Mouse (Mus musculus) brain, embryonic 18.5 days (tissue): Measurements from ENCODE around the gene Prkag2.
"Not testable (repeated sequence)": the region's sequence is repeated elsewhere in the genome, so short reads cannot be mapped to it uniquely, and the experiment has no call there.

Experiments
- DNase-seq: peaks from one replicate; pipeline ENCODE4 v3.0.0-alpha.2; 2012; ENCODE audit warnings: low read depth, low spot score

Gene Prkag2

DNA sequence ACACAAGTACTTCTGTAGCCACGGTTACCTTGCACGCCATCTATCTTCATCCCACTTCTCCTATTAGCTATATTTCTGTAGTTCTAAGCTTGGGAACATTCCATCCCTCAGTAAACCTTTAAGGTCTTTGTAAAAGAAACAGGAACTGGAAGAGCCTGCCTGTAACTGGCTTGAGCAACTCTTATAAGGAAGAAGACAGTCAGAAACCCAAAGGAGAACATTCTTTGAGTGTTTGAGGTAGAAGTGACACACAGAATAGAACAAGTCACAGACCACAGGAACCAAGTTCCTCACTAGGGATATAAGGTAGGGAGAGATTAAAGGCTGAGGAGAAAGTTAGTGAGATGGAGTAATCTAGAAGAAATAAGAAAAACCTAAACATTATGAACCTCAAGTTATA lies 273.3 kb downstream of the Prkag2 start:
- DNase-seq = no peak

- no peak for DNase-seq
These were observed 274.2 kb downstream of the Prkag2 start for GRCm38 (mm10) chr5:24826056-24826770.

DNA sequence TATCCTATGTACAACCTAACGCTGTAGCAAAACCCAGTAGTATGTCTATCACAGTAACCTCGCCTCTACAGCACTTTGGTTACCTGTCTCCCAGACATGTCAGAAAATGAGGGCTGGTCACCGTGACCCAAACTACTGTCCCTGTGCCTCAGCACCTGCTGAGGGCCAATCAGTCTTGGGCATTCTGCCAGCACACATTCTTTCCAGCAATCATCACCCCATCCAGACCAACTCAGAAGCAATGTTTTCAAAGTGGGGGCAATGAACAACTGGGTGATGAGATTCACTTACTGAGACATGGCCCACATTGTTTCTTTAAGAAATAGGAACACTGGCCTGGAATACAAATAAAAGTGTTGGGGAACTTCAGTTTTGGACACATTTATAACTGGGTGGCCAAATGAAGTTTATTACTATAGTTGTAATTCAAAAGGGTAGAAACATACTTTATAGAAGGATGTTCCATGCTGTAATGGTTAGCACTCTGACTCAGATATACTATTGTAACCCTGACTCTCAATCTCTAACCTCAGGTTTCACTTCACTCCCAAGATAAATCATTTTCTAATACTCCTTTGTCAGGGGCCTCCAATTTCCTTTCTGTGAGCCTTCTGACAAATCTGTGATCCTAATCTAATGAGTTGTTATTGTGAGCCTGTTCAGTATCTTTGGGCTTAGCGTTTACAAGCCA lies 274.9 kb downstream of the Prkag2 start:
- no peak for DNase-seq

DNA sequence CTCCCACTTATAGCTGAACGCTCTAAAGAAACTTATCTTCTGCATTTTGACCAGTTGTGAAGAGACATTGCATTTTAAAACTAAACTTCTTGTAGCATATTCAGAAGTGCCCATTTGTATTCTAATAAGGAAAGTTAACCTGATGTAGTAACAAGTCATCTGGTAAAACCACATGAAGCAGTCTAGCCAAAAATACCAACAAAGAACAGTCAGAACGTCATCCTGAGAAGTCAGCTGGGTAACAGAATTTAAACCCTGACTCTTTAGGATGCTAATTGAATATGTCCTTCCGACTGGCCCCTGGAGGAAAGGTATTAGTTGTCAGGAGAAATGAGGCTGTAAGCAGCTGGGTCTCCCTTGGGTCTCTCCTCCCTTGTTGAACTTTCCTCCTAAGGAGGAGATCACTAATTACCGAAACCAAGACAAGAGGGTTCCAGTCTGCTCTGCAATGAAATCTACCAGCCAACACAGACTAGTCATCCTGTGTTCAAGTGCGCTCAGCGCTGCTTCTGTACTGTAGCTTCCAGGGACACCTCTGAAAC lies 276.5 kb downstream of the Prkag2 start:
- DNase-seq = no peak

DNA sequence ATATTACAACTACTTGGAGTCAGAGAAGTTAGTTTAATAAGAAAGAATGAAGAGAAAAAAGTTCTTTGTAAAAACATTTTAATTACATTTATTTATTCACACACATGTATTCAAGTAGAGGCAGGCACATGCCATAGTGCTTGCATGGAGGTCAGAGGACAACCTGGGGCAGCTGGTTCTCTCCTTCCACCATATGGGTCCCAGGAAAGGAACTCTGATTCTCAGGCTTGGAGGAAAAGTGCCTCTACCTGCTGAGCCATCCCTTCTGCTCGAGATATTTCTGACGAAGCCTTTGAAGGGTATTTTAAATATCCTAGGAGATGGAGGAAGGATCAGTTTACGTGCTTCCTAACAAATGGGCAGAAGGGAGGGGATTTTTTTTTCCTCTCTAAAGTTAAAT lies 277.7 kb downstream of the Prkag2 start:
- DNase-seq = no peak

DNA sequence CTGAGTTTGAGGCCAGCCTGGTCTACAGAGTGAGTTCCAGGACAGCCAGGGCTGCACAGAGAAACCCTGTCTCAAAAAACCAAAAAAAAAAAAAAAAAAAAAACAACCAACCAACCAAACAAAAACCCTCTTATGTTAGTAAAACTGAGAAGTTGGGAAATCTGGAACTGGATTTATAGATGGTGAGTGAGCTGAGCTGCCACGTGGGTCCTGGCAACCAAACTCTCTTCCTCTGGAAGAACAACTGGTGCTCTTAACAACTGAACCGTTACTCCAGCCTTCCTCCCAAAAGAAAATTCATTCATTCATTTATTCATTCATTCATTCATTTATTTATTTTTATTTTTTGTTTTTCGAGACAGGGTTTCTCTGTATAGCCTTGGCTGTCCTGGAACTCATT lies 278.2 kb downstream of the Prkag2 start:
- DNase-seq = not testable (repeated sequence)

DNA sequence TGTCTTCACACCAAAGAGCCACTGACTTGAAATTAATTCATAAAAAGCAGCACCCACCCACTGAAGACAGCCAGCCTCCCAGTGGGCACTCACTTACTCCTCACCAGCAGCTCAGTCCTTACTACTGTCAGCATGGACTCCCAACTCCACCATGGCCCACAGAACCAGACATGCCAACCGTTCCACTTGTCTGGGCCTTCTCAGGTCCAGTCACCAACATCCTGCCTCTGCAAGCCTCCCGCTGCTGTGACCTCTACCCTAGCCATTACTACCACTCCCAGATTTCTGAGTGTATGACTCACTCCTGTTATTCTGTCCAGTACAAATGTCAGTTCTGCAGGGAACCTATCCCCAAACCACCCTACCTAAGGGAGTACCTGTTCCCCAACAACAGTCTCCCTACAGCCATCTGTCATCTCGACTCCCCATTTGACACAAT lies 279.0 kb downstream of the Prkag2 start:
- DNase-seq = no peak

DNA sequence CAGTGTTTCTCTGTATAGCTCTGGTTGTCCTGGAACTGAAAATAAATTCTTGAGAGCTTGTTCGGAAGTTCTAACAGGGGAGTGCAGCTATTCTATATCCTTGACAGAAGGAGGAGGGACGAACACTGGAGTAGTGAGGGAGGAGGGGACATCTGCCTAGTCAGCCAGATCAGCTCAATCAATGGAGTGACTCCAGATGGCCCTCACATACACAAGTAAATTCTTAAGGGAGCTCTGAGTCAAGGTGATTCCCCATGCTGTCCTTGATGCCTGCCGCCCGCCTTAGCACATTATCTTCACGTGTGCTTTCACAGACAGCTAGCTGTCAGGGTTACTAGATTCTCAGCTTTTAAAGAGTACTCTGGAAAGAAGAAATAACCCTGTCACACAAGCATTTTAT lies 279.8 kb downstream of the Prkag2 start:
- no peak for DNase-seq

- no peak for DNase-seq
These were observed 283.3 kb downstream of the Prkag2 start for GRCm38 (mm10) chr5:24817191-24817590.

- DNase-seq = no peak
These were observed 286.5 kb downstream of the Prkag2 start for GRCm38 (mm10) chr5:24813946-24814345.

DNA sequence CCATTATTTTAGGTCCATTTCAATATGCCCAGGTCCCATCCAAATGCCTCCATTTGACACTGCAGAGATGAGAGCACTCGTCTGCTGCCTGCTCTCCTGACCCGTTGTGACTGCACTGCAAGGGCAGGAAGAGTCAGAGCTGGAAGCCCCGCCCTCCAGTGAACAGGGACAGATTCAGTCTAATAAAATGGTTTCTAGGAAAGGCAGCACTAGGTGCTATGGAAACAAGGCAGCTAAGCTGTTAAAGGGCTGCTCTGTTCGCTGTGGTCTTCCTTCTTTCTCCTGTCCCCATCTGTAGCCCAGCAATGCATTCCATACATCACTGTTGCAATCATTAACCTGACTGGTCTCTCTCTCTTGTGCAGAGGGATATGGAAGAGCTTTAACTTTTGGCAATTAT lies 287.4 kb downstream of the Prkag2 start:
- no peak for DNase-seq
